Mouse (Mus musculus) embryonic facial prominence, embryonic 15.5 days (tissue): ENCODE results near the gene Hist1h1d. TPM values are rescaled to one million over a fixed set of nuclear protein-coding genes. Genes with fewer than 3 reads are reported as not detected.
"Not testable (repeated sequence)": the region's sequence is repeated elsewhere in the genome, so short reads cannot be mapped to it uniquely, and the experiment has no call there.

ENCODE experiments used
- ATAC-seq: fragments of 200-750 bp; cut with Nextera tagmentation; 2 replicates; pipeline ENCODE4 v1.8.0; 2017; ENCODE audit warnings: low read depth, moderate TSS enrichment; ENCODE audit not compliant: insufficient number of reproducible peaks, low FRiP score, low TSS enrichment
- H3K27ac ChIP-seq: fragments of 300-500 bp; sonication (generic); replicated peaks from 2 replicates; pipeline ENCODE4 v1.5.1; 2015; ENCODE audit warnings: mild to moderate bottlenecking, inconsistent platforms
- H3K27me3 ChIP-seq: fragments of 300-500 bp; sonication (generic); 2 replicates; pipeline ENCODE4 v1.6.1; 2015; ENCODE audit warnings: inconsistent platforms
- H3K36me3 ChIP-seq: fragments of 300-500 bp; sonication (generic); 2 replicates; pipeline ENCODE4 v1.6.1; 2015; ENCODE audit warnings: mild to moderate bottlenecking, inconsistent platforms
- H3K4me1 ChIP-seq: fragments of 300-500 bp; sonication (generic); 2 replicates; pipeline ENCODE4 v1.6.1; 2015; ENCODE audit warnings: inconsistent platforms
- H3K4me2 ChIP-seq: fragments of 300-500 bp; sonication (generic); replicated peaks from 2 replicates; pipeline ENCODE4 v1.6.1; 2015; ENCODE audit warnings: mild to moderate bottlenecking, inconsistent platforms
- H3K4me3 ChIP-seq: fragments of 300-500 bp; sonication (generic); replicated peaks from 2 replicates; pipeline ENCODE4 v1.5.1; 2015; ENCODE audit warnings: mild to moderate bottlenecking, inconsistent platforms
- H3K9ac ChIP-seq: fragments of 300-500 bp; sonication (generic); 2 replicates; pipeline ENCODE4 v1.6.1; 2015; ENCODE audit warnings: inconsistent platforms
- H3K9me3 ChIP-seq: fragments of 300-500 bp; sonication (generic); replicated peaks from 2 replicates; pipeline ENCODE4 v1.6.1; 2016; ENCODE audit warnings: inconsistent platforms
- WGBS: fragments of 180-500 bp; shearing (Covaris S2); methylation state at CpG from one replicate; pipeline ENCODE4 v1.1.7; 2015; 5-methylcytosine and 5-hydroxymethylcytosine counted together
- polyA plus RNA-seq: library from polyadenylated mRNA; unstranded; fragments of >200 nt; fragmentation: Nextera tagmentation; extraction: Ambion mirVana; gene quantifications from 2 replicates; pipeline ENCODE4 v1.2.1, GENCODE M21; 2015

Gene Hist1h1d
- polyA plus RNA-seq, 1 experiment from 2014 or later, result 0.44 TPM

DNA sequence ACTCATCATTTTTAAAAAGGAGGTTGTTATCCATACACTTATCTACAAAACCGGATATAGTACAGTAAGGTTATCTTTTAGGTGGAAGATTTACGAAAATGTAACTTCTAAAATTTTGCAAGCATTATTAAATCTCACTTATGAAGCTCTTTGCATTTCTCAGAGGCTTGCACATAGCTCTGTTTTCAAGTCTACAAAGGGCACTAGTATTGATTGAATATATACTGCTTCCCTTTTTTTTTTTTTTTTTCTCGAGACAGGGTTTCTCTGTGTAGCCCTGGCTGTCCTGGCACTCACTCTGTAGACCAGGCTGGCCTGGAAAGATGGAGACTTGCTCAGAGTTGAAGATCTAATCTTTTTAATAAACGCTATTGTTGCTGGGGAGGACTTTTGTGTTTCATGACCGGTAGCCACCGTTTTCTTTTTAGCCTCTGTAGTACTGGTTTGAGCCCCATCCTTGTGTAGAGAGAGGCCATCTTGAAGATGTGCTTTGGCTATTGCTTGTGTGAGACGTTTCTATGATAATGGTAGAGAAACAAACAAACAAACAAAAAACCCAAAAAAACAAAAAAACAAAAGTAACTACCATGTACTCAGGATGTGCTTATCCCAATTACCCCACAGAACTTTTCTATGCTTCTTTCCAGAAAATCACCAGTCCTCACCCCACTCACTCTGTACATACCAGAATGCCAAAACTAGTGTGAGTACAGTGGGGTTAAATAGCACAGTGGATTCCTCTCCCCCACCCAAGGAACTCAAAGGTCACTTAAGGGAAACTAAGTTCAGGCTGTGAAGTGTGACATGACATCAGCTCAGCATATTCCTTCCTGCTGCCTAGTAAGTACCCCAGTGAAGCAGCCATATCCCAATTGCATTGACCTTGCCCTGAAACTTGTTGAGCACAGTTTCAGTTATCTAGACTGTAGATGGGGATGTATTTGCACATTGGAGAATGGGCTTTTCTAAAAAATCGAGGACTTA is 839 bp upstream of the Hist1h1d start:
- Histone ChIP-seq H3K9ac (no peak overlapping the region), H3K4me3 (peak overlapping the region; percentile 51), H3K4me2 (peak overlapping the region; percentile 61), H3K36me3 (no peaks in the 10 kb centered on the region), H3K4me1 (peaks cover 27% of the 10 kb centered on the region), H3K27ac (peak overlapping the region; percentile 92), H3K9me3 (no peaks in the 10 kb centered on the region), H3K27me3 (no peaks in the 10 kb centered on the region)
- 55% methylated on average over 8 of the region's 8 CpGs for WGBS
- ATAC-seq, result no peak

DNA sequence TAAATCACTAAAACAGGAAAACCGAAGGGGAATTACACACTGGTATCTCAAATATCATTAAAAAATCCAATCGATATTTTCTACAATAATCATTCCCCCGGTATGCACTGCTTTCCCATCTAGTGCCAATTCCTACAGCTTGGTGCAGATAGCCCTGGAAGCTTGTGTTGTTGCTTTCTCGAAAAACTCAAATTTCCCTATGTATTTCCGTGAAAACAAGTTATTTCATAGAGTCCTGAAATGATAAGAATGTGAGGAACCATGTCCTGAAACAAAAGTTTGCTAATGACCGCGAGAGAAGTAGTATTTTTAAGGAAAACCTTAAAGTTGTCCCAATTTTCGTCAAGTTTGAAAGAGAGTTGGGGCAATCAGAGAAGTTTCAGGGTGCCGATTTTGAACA is 1.3 kb downstream of the Hist1h1d start:
- no peak for ATAC-seq
- H3K36me3 ChIP-seq, result no peaks in the 10 kb centered on the region
- WGBS, result 22% methylated on average over 9 of the region's 9 CpGs

GRCm38 (mm10) chr13:23554925-23555838 is 2.1 kb downstream of the Hist1h1d start:
- Histone ChIP-seq H3K4me2 (peak overlapping the region; percentile 93), H3K9ac (peak overlapping the region; percentile 58), H3K9me3 (no peaks in the 10 kb centered on the region), H3K27ac (peak overlapping the region; percentile 98), H3K36me3 (no peaks in the 10 kb centered on the region), H3K27me3 (no peaks in the 10 kb centered on the region), H3K4me1 (peaks cover 27% of the 10 kb centered on the region), H3K4me3 (peak overlapping the region; percentile 55)
- WGBS, result under 1% methylated on average over 54 of the region's 54 CpGs
- ATAC-seq, result peak; percentile 89

More for the DNA sequence above, 1.3 kb downstream of the Hist1h1d start:
- Histone ChIP-seq H3K27me3 (no peaks in the 10 kb centered on the region), H3K4me2 (peak overlapping the region; percentile 93), H3K9me3 (no peaks in the 10 kb centered on the region), H3K4me1 (peaks cover 27% of the 10 kb centered on the region), H3K4me3 (peak overlapping the region; percentile 55), H3K9ac (0 out of 2 replicates have a peak overlapping the region, but pooled peaks have one; percentile 21), H3K27ac (peak overlapping the region; percentile 98)

DNA sequence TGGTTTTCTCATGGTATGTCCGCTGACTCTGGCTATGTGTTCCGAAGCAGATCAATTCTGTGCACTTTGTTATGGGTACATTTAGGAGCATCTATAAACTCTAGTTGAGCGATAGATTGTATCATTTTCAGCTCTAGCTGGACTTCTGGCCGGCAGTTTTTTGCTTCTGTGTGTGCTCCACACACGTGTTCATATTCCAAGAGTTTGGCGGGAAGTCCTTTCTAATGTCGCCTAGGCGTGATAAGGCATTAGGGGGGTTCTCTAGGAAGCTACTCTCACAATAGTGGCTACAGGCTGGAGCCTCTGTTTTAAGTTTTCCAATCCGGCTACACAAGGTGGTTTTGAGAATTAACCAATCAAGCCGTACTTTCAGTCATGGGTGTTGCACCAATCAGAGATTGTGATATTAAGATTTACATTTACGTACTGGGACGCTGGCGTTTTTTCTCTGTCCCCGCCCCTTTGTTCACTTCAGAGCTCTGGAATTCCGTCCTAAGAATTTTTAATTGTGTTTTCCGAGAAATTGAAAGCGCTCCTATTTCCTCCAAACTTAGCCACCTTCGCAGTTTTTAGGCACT is 2.9 kb downstream of the Hist1h1d start:
- Histone ChIP-seq H3K4me3 (peak overlapping the region; percentile 55), H3K9ac (peak overlapping the region; percentile 58), H3K36me3 (no peaks in the 10 kb centered on the region), H3K4me2 (peak overlapping the region; percentile 93), H3K27ac (peak overlapping the region; percentile 98), H3K27me3 (no peaks in the 10 kb centered on the region), H3K4me1 (peaks cover 22% of the 10 kb centered on the region), H3K9me3 (no peaks in the 10 kb centered on the region)
- ATAC-seq, result peak; percentile 77
- under 1% methylated on average over 18 of the region's 18 CpGs for WGBS

DNA sequence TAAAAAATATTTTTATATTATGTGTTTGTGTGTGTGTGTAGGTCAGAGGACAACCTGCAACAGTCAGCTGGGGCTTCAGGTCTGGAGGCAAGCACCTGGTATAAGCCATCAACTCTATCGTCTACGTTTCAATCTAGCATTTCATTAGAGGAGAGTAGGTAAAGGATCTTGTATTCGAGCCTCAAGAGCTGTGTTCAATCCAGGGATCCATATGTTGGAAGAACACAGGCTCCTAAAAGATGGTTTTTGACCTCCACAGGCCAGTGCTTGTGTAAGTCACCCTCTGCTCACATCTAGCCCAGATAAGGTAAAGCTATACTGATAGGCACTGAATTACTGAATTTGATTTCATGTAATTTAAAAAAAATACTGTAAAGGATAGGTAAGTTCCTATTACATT is 3.8 kb downstream of the Hist1h1d start:
- Histone ChIP-seq H3K4me1 (peaks cover 19% of the 10 kb centered on the region), H3K9me3 (no peaks in the 10 kb centered on the region), H3K27ac (peak overlapping the region; percentile 98), H3K27me3 (no peaks in the 10 kb centered on the region), H3K4me3 (no peak overlapping the region), H3K36me3 (no peaks in the 10 kb centered on the region), H3K9ac (no peak overlapping the region), H3K4me2 (peak overlapping the region; percentile 93; the same call in 1 of the 2 replicates)
- WGBS, result 45% methylated on average over 3 of the region's 3 CpGs
- ATAC-seq, result no peak

- not testable (repeated sequence) for H3K36me3 ChIP-seq, H3K4me2 ChIP-seq, H3K9me3 ChIP-seq, H3K4me3 ChIP-seq, H3K4me1 ChIP-seq, H3K9ac ChIP-seq, ATAC-seq, H3K27me3 ChIP-seq
- WGBS, result 14% methylated on average over 2 of the region's 2 CpGs
- H3K27ac ChIP-seq, result 0 out of 2 replicates have a peak overlapping the region, but pooled peaks have one; percentile 51
These were observed 7.6 kb downstream of the Hist1h1d start for GRCm38 (mm10) chr13:23560699-23561098.

GRCm38 (mm10) chr13:23561531-23561882 is 8.4 kb downstream of the Hist1h1d start:
- not testable (repeated sequence) for H3K9me3 ChIP-seq, H3K9ac ChIP-seq, H3K36me3 ChIP-seq, H3K4me1 ChIP-seq, H3K27me3 ChIP-seq, ATAC-seq
- Histone ChIP-seq H3K27ac (peak overlapping the region; percentile 96), H3K4me3 (peak overlapping the region; percentile 52), H3K4me2 (peak overlapping the region; percentile 61)
- 0% methylated on average over 2 of the region's 5 CpGs for WGBS

GRCm38 (mm10) chr13:23561883-23562659 is 9.0 kb downstream of the Hist1h1d start, which contains the start of gene Hist1h3e:
Gene Hist1h3e (minus strand): TSS chr13:23562369.
- under 1% methylated on average over 67 of the region's 67 CpGs for WGBS
- Histone ChIP-seq H3K4me2 (peak within 1 kb of the TSS; percentile 61), H3K9ac (peak within 1 kb of the TSS; percentile 45), H3K4me3 (peak within 1 kb of the TSS; percentile 52), H3K27ac (peak within 1 kb of the TSS; percentile 96)
- H3K4me1 ChIP-seq, H3K9me3 ChIP-seq, H3K36me3 ChIP-seq, H3K27me3 ChIP-seq: not testable (repeated sequence)
- peak; percentile 90 for ATAC-seq

GRCm38 (mm10) chr13:23562699-23563462 is 9.8 kb downstream of the Hist1h1d start:
- Histone ChIP-seq H3K27ac (peak overlapping the region; percentile 96), H3K27me3 (no peaks in the 10 kb centered on the region), H3K9ac (peak overlapping the region; percentile 40; the same call in 1 of the 2 replicates), H3K4me2 (peak overlapping the region; percentile 61), H3K9me3 (no peaks in the 10 kb centered on the region), H3K36me3 (no peaks in the 10 kb centered on the region), H3K4me1 (no peaks in the 10 kb centered on the region), H3K4me3 (peak overlapping the region; percentile 52)
- 2% methylated on average over 18 of the region's 18 CpGs for WGBS
- ATAC-seq, result 0 out of 2 replicates have a peak, but pooled peaks have one; percentile 34

- no peak overlapping the region for H3K9ac ChIP-seq
- H3K27ac ChIP-seq, result no peak overlapping the region
- no peaks in the 10 kb centered on the region for H3K4me1 ChIP-seq
- WGBS, result 85% methylated on average over 2 of the region's 2 CpGs
- no peaks in the 10 kb centered on the region for H3K27me3 ChIP-seq
- no peaks in the 10 kb centered on the region for H3K36me3 ChIP-seq
- no peak for ATAC-seq
- H3K4me3 ChIP-seq, result no peak overlapping the region
- no peaks in the 10 kb centered on the region for H3K9me3 ChIP-seq
- H3K4me2 ChIP-seq, result no peak overlapping the region
These were observed 11.4 kb downstream of the Hist1h1d start for GRCm38 (mm10) chr13:23564482-23564881.
